Mouse (Mus musculus) mesoderm, embryonic 11.5 days (tissue): ENCODE results near the gene Emsy.

Experiments used
- DNase-seq: peaks from one replicate; pipeline ENCODE4 v3.0.0-alpha.2; 2012; ENCODE audit warnings: low read depth, low spot score

The Emsy gene

GRCm38 (mm10) chr7:98542731-98543142, 113.8 kb downstream of the Emsy start:
- DNase-seq: no peak

GRCm38 (mm10) chr7:98542267-98542666, 114.3 kb downstream of the Emsy start:
- DNase-seq: no peak

DNA sequence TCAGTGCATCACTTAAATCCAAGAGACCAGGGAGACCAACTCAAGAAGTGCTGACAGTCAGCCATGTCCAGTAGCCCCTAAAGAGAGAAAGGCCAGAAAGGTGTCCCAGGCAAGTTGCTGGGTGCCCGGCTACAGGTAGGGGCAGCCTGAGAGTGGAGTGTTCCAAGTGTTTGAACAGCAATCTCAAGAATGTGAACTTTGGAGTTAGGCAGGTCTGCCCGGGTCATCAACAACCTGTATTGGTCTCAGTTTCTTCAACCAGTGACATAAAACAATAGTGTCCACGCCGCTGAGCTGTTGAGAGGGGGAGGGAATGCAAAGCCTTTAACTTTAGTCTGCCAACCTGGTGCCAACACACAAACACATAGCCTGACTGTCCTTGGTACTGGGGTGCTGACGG, 115.0 kb downstream of the Emsy start:
- DNase-seq: no peak

DNA sequence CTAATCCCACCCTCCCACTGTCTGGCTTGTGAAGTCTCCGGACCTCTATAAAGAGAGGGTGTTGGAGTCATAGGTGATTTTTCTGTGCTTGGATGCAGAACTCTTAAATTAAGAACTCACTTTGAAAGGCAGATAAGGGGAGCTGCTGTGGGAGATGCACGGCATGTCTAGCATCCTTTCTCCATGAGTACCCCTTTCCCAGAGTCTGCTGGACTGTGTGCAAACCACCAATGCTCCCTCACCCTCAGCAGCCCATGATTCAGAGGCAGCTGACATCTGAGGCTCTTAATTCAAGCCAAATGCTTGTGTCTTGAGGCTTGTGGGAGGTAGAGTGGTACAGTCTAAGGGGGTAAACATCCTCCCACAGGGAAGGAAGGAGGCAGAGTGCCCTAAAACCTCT, 115.7 kb downstream of the Emsy start:
- DNase-seq: peak; percentile 20

GRCm38 (mm10) chr7:98537967-98538573, 118.5 kb downstream of the Emsy start:
- DNase-seq: peak; percentile 45

GRCm38 (mm10) chr7:98537210-98537966, 119.2 kb downstream of the Emsy start:
- DNase-seq: no peak
